Mouse (Mus musculus) gastrocnemius, postnatal 36 days (tissue): ENCODE data around the gene Adgb. TPM values are rescaled to one million over a fixed set of nuclear protein-coding genes. Genes with fewer than 3 reads are reported as not detected.
A peak's percentile ranks its signal among the peaks of the same experiment; 100 is the strongest.
"Not testable (repeated sequence)": the region's sequence is repeated elsewhere in the genome, so short reads cannot be mapped to it uniquely, and the experiment has no call there.

Experiments
- DNase-seq, 2 experiments: peaks; one replicate each; pipeline ENCODE4 v3.0.0; 2022
- intact Hi-C: fragments of 180-260 bp; cut with DNase I; formaldehyde crosslinking; loops from one replicate; pipeline ENCODE4 v1.15.1; 2025
- long read RNA-seq, 2 experiments: library from polyadenylated mRNA; stranded (forward); transcript quantifications; one replicate each; pipeline ENCODE4 v2.0.0; 2021
- total RNA-seq, 2 experiments: library from RNA; stranded (reverse); gene quantifications; 2 replicates each; pipeline ENCODE4 v1.2.3; 2021

The Adgb gene
- under 1 TPM in 1 of 2 experiments, not detected in 1; 0.08 TPM for total RNA-seq
- long read RNA-seq, experiment 1 = 0 reads
- long read RNA-seq, experiment 2 = 0 reads

DNA sequence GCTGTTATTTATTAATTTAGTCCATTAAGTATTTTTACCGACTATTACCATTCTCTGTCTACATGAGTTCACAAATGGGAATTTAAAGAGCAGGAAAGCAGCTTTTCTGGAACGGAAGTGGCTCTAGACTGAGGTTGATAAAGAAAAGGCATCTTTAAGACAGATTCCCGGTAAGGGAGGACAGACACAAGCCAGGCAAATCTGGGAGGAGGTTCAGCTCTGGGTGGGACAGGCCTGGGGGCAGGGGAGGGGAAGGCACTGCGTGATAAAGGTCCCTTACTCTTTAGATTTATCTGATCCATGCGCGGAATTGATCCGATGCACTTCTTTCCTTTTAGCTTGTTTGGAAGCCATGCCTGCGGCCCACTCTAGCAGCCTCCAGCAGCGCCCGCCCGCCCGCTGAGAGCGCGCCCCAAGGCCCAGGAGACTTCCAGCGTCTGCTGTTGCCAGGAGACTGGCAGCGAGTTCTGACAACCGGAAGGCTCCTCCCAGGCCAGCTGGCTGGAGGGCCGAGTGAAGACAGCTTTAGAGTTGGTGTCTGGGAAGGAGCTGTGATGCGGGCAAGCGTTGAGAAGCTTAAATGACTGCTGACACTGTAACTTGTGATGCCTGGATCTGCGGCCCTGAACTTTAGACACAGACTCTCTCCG is at the start of gene Adgb:
Gene Adgb (minus strand): TSS at position 366 of the 650 bp plus-strand sequence.
- intact Hi-C loops = no loop called here
- peak; percentile 49 to 54 for DNase-seq

DNA sequence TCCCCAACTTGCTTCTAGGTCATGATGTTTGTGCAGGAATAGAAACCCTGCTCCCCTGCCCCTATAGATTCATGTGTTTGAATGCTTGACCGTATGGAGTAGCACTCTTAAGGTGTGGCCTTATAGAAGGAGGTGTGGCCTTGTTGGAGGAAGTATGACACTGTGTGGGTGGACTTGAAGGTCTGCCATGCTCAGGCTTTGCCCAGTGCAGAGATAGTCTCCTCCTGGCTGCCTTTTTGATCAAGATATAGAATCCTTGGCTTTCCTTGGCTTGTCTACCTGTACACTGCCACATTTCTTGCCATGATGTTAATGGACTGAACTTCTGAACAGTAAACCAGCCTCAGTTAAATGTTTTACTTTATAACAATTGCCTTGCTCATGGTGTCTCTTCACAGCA is 8.0 kb upstream of the Adgb start:
- intact Hi-C loops = no loop called here
- no peak for DNase-seq

DNA sequence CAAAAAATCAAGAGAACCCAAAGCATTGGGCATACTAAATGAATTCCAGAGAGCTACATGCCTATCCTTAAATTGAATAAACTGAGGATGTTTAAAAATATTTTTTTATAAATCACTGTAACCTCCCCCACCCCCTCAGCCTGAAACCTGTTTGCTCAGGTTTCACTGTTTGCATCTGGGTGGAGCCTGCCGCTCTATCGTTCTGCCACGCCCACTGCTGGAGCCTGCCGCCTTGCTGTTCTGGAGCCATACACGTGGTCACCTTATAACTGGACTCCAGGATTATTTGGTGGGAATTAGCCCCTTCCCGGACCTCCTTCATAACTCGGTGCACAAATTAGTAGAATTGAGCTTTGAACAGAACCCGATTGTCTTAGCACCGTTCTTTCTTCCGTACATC is 5.3 kb upstream of the Adgb start:
- DNase-seq, intact Hi-C loops: not testable (repeated sequence)

DNA sequence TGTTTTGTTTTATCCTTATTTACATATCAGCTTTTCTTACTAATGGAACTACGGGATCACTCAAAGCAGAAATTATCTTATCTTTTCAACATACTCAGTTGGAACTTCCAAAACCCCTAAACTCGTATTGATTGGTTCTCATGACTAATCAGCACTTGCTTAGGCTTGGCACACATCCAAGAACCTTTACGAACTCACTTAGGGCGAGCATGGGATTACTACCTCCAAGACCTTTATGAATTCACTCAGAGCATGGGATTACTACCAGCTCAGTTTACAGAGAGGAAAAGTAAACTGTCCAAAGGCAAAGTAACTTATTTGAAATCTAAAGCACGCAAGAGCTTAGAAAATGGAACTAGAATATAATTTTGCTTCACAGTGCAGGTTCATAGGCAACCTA is 4.8 kb upstream of the Adgb start:
- intact Hi-C loops = no loop called here
- DNase-seq = no peak

DNA sequence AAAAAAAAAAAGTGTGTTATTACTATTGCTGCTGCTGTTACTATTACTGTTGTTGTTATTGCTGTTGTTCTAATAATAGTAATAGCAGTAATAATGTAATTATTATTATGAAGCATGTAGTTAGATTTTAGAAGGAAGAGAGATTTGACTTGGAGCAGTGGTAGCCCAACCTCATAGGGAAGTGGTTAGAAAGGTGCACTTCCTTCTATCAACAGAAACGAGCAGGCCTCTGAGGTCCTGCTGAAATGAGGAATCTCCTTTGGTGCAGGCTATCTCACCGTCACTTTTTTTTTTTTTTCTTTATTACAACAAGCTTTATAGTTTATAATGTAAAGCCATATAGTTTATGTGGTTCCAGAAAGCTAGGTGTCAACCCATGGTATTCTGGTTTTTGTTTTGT is 4.4 kb upstream of the Adgb start:
- intact Hi-C loops = no loop called here
- no peak for DNase-seq

DNA sequence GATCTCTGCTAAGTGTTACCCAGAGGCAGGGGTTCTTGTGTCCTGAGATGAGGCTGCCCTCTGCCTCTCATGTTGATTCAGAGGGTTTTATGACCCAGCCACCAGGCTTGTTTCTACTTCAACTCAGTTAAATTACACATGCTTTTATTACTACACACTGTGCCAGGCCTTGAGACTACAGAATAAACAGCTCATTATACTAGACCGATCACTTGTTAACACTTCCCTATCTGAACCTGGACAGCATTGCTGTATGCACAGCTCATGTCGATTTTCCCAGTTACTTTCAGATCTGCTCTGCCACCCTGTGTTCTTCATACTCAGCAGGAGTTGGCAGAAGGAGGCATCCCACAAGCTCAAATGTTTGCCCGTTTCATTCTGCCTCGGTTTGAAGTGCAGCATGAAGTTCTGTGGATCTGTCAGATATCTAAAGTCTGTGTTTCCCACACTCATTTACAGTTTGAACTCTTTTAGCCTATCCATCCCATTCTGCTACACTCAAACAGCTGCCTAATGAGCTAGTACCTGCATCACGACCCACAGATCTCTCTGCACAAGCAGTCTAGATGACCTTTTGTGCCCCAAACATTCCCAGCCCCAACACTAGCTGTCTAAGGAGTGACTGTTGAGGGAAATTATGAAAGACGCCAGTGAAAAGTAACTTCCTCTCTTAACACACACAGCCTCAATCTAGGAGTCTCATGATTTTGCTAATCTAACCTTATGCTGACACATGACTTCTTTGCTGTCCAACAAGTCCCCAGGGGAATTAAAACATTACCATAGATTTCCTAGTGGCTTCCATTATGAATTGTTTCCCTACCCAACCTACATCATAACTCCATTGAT is 3.2 kb downstream of the Adgb start:
- intact Hi-C loops = no loop called here
- DNase-seq = no peak

DNA sequence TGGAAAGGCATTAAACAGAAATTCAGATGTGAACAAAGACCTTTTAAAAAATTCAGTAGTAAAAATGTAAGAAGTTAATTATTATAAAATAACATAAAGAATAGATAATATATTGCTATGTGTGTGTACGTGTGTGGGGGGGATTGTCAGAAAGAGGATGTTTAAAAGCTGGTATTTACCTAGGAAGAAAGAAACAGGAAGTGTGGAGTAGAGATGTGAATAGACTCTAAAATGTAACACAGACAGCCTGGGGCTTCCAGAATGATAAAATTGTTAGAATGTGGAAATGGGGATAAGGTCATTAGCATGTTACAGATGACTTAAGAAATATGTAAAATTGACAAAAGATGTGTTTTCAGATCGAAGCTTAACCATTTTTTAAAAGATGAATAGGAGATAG is 12.0 kb downstream of the Adgb start:
- intact Hi-C loops = no loop called here
- no peak for DNase-seq

DNA sequence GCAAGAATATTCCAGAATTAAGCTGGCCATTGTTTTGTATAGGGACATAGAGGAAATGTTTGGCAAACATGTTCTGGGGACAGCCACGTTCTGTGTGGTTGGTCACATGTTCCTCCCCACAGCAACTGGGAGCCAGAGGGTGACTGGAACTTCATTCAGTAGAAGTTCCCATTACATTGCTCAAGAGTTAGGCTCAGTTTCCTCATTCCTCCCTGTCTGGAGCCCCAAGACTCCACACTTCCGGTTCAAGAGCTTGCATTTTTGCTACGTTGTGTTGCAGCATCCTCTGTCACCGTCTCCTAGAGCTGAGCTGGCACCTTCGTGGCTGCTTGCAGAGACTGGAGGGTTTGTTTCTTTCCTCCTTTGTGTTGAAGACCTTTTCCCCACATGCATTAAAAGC is 15.1 kb downstream of the Adgb start:
- intact Hi-C loops = no loop called here
- no peak for DNase-seq

DNA sequence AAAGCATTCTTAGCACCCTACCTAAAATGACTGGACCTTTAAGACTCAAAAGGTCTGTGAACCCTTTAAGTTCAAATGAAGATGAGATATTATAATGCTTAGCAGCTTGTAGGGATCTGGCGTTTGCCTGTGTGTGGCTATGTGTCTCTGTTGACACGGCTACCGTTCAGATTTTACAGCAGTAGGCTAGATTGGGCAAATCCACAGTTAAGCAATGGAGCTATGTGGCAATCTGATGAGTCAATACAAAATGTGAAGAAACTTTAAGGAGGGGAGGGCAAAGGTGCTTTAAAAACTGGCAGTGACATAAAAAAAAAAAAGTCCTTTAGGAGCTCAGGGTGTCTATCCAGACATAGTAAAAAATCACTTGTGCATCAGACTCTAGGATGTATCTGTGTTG is 23.1 kb downstream of the Adgb start:
- intact Hi-C loops = no loop called here
- DNase-seq = no peak

DNA sequence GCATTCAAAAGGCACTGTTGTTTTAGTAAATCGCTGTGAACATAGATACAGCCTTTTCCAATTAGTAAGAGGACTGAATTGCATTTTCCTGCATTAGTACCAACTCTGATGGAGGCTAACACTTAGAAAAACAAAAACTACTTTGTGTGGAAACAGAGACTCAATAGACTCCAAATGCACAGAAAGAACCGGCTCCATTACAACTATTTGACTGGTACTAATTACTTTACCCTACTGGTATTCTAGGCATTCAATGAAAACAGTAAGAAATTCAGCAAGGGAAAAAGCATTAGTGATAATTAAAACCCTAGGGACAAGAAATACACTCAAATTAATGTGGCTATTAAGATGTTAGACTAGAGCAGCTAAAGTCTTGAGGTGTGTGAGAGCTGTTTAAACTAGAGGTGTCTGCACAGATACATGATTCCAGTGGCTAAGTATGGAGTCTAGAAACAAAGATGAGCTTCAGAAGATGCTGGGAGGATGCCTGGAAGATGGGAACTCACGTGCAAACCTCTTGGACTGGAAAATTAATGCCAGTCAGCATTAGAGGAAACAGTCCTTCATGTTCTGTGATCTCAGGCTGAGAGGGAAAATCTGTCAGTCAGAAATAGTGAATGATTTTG is 27.2 kb downstream of the Adgb start:
- intact Hi-C loops = no loop called here
- DNase-seq = no peak

DNA sequence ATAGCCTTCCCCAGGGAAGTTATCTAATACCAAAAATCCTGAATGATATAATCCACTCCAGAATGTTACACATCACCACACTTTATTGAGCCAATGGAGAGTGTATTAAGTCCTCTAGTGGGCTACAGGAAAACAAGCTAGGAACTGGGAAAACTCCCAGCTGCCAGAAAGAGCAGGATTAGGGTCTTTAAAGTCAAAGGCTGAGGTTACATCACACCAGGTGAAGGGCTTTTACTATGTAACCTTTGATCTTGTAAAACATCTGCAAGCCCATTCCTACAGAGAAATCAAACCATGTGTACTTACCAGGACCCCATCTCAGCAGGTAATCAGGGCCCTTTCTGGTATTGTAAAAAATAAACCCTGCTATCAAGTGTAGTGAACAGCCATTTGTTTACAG is 28.6 kb downstream of the Adgb start:
- intact Hi-C loops = no loop called here
- no peak for DNase-seq

DNA sequence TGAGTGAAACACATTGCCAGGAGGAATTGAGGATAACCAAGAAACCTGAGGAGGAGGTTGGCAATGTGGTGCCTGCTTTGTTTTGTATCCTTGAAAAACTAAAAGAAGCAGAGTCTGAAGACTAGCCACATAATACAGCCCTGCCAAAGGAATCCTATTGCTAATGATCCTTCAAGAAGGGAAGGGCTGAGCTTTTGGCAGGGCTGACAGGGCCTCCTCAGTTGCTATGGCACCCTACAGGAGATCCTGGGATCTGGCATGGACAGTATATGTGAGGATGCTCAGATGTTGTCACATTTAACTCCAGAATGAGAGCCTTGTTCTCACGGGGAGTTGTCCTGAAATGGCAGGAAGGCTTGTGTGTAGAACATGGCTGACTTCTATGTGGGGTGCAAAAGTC is 37.1 kb downstream of the Adgb start:
- intact Hi-C loops = no loop called here
- DNase-seq = no peak

DNA sequence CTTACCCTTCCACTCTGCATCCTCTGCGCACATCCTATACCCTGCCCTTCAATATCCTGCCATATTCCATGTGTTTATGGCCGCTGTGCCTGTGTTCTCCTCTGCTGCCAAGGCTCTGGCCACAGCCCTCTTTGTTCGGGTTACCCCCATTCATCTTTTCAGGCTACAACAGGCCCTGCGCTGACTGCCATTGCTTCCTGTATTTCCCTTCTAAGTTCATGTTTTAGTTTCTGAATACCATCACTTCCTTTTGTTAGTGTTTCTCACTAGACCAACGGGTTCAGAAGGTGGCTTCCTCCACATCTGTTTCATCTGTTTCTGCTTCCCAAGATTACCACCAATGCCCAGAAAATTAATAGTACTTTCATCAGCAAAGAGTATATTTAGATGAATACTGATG is 42.5 kb downstream of the Adgb start:
- intact Hi-C loops = no loop called here
- no peak for DNase-seq

DNA sequence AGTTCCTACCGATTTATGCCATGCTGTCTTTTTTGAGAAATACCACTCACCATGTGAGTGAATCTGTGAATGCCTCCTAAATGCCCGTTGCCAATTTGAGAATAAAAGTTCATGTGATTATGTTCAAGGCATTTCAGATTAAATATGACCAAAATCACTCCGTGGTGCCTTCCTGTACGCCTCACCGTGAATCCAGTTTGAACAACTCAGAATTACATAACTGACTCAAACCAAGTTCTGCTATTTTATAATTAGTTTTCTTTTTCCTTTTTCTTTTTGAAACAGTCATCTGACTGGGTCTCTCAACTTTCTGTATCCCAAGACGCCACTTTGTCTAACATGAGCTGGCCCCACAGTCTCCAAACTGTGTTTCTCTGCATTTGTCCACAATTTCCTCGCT is 43.1 kb downstream of the Adgb start:
- intact Hi-C loops = no loop called here
- DNase-seq = no peak

DNA sequence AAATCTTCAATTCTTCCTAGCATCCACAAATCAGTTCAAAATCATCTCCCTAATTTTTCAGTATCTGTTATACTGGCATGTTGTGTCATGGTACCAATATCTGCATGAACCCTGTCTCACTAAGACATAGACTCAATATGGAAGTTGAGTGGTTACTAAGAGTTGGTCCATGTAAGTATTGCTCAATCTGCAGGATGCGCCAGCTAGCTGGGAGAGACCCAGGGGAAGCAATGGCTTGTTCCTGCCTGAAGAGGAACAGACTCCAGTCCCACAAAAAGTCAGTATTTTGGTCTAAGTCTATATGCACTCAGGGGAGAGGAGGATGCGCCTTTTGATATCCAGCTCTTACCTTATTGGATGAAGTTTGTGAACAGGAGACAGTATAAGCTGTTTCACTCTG is 47.7 kb downstream of the Adgb start:
- DNase-seq = no peak
- intact Hi-C loops = no loop called here

DNA sequence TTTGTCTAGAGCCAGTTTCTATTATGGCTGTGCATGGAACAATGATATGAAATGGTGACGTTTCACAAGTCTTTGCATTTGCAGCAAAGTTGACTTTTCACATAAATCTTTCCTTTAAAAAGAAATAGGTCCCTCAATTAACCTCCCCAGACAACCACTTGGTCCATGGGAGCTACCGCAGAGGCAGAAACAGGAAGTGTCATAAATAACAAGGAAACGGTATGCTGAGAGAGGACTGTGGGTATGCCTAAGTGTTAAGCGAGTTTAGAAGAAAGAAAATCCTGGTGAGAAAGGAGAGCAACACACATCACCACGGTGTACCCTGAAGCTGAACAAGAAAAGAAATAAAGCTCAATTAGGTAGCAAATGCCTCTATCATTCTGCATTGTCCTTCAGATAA is 61.1 kb downstream of the Adgb start:
- intact Hi-C loops = no loop called here

DNA sequence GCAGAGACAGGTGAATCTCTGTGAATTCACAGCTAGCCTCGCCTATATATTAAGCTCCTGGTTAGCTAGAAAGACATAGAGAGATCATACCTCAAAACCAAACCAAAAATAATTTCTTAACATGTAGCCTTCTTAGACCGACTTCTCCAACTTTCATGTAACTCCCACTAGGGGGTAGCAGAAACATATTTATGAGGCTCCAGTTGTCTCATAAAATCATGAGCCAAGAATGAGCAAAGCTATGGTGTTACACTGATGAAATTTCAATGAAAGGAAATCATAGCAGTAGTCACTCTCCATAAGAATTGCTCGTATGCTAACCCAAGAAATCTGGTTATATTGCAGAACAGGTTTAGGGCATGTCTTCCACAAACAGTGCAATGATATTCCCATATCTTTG is 64.0 kb downstream of the Adgb start:
- no peak for DNase-seq
- intact Hi-C loops = loop anchor here (1.0 kb wide), 1 partner anchor 150 kb away; the partner anchor contains the start of gene Rab32

More for the DNA sequence above, 61.1 kb downstream of the Adgb start:
- no peak for DNase-seq

DNA sequence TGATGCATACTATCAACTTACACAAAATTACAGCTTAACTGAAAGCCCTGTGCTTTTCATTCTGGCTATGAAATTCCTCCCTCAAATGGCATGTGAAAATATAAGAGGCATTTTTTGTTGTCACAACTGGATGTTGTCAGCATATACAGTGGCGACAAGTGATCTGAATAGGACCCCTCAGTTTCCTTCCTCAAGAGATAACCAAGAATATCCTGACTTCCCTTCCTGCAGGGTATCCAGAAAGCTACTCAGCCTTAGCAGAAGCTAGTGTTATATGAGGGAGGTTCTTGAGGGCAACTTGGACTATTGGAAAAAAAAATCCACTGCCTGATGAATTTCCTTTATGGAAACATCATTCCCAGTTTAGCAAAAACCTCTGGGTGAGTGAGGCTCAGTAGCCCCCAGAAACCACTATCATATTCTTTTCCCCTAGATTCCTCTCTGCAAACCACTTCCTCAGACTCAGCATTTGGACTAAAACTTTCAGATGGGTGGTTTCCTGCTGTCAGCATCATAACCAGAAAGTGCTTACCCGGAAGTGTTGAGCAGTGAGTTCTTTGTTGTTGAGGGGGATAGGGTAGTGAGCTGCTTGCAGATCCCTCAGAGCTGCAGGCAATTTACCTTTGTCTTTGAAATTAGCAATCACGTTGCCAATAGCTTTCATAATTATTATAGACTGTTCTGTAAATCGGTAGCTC is 76.2 kb downstream of the Adgb start:
- intact Hi-C loops = no loop called here
- DNase-seq = no peak

DNA sequence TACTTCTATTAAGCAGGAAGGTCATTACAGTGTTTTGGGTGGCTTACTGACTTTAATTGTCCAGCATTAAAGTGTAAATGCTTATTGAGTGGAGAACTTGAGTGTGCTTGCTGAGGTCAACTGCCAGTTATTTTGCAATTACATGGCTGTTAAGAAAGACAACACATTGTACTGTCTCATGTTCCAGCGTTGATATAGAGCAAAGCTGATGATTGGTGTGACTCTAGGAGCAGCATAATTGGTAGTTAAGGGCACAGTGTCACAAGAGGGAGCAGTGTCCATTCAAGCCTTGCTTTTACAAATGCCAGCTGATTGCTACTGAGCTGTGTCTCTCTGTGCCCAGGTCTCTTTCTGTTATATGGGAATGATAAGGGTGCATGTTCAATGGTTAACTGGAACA is 97.5 kb downstream of the Adgb start:
- intact Hi-C loops = no loop called here
- DNase-seq = no peak

DNA sequence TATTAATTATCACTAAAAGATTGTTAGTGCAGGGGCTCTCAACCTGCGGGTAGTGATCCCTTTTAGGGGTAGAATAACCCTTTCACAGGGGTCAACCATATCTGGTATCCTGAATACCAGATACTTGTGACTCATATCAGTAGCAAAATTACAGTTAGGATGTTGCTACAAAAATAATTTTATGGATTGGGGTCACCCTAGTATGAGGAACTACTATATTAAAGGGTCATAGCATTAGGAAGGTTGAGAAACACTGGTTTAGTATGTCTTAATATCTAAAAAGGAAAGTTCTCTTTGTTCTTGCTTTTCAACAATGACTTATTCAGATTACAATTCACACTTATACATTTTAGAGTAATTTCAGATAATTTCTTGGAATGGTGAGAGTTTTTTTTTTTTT is 108.1 kb downstream of the Adgb start:
- intact Hi-C loops = no loop called here
- DNase-seq = no peak

DNA sequence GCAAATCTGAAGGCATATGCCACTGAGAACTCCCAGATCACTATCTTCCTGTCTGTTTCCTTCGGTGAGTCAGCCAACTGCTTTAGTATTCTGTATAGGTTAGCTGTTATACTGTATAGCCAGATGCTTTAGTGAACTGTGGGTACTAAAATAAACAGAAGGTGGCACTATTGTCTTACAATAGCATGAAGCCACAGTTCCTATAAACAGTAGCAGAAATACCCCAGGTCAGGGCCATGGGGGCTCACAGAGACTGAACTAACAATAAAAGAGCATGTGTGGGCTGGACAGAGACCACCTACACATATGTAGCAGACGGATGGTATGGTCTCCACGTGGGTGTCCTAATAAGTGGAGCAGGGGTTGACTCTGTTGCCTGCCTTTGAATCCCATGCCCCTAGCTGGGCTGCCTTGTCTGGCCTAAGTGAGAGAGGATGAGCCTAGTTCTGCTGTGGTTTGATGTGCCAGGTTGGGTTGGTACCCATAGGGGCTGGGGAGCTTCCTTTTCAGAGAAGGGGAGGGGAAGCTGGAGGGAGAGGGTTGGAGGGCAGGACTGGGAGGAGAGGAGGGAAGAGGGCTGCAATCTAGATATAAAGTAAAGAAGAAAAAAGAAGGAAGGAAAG is 116.4 kb downstream of the Adgb start:
- intact Hi-C loops = no loop called here
- DNase-seq = no peak
